Mouse (Mus musculus) heart, postnatal 10 days (tissue): ENCODE measurements around the gene Trh. TPM values are rescaled to one million over a fixed set of nuclear protein-coding genes. Genes with fewer than 3 reads are reported as not detected.

Experiments used
- DNase-seq, 2 experiments: peaks; one replicate each; pipeline ENCODE4 v3.0.0; 2021
- intact Hi-C: fragments of 180-260 bp; cut with DNase I; formaldehyde crosslinking; loops from one replicate; pipeline ENCODE4 v1.15.1; 2025
- total RNA-seq, 2 experiments: library from RNA; stranded (reverse); gene quantifications; 2 replicates each; pipeline ENCODE4 v1.2.3; 2021

Gene Trh
- total RNA-seq, 2 experiments from 2014 or later: not detected

DNA sequence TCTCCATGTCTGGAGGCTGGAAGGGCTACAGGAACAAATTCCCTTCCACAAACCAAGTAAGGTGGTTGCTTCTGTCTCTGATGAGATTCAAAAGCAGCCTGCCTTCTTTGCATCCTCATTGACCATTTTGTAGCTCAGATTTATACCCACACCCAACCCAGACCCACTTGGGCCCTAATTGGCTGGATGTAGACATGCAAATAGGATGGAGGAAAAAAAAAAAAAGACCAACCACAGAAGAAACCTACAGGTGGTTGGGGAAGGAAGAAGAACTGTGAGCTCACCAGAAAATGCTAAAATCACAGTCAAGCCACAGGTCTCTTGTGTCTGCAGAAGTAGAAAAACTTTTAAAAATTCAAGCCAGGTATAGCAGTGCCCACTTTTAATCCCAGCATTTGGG lies 15.3 kb downstream of the Trh start:
- no peak for DNase-seq
- intact Hi-C loops: no loop called here

DNA sequence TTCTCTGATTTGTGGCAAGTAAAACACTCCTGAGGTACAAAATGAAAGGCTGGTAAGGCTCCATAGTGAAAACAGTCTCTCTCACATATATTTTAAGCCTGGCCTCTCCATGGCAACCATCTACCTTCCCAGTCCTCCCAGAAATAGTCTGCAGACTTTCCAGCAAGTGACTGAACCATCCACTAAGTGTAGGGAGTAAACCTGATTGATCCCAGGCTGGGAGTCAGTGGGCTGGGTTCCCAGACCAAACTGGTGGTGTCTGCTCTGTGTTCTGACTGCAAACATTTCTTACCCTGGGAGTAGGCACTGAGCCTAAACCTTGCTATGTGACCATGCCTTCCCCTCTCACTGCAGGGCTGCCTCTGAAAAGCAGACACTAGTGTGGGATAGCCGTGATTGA lies 19.5 kb downstream of the Trh start:
- no peak for DNase-seq
- intact Hi-C loops: no loop called here

DNA sequence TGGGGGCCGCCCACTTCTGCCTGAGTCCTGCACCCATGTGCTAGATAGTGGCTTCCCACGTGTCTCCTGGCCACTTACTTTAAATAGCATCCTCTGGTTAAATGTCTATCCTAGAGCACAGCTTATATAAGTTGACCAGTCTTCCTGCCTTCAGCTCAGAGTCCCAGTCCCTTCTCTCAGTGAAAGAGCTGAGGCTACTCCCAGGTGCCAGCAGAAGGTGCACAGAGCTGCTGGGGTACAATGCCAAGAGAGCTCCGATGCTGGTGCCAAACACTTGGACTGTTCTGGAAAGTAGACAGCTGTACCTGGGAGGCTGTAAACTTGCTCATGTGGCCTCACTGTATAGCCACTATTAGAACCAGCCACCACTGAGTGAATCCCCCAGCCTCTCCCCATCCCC lies 22.4 kb downstream of the Trh start:
- no peak for DNase-seq
- intact Hi-C loops: no loop called here

DNA sequence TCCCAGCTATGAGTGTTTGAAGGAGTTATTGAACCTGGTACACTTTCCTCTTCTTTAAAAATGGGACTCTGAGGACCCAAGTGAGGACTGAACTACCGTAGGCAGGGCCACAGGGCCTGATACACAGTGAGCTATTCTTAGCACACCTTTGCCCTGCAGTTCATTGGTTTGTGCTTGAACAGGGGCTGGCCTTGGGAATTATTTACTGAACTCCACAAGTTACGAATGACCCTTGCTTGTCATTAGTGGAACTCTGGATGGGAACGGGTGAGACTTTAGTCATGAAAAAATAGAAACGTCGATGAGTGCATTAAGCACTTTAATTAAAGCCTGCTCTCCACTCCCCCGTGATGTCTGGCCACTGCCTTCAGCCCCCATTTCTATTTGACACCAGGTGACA lies 22.8 kb downstream of the Trh start:
- intact Hi-C loops: no loop called here

DNA sequence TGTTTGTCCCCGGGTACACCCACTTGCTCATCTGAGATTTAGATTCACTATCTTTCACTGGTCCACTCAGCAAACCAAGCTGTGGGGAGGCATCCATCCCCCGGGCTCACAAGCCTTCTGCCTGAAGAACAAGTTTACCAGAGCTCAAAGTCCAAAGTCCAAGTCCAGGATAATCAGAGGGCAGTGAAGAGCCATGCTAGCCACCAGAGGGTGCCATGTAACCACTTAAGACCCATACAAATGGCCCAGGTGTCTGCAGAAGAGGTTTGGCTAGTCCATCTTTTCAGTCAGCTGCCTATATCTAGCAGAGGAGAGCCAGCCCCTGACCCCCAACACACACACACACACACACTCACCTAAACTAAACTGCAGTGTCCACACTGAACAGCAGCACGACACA lies 25.0 kb downstream of the Trh start:
- DNase-seq: peak; percentile 39 to 58
- intact Hi-C loops: loop anchor here (1.0 kb wide), 1 partner anchor 50 kb away; no protein-coding TSS in a partner anchor

More for the DNA sequence above, 22.8 kb downstream of the Trh start:
- no peak for DNase-seq

DNA sequence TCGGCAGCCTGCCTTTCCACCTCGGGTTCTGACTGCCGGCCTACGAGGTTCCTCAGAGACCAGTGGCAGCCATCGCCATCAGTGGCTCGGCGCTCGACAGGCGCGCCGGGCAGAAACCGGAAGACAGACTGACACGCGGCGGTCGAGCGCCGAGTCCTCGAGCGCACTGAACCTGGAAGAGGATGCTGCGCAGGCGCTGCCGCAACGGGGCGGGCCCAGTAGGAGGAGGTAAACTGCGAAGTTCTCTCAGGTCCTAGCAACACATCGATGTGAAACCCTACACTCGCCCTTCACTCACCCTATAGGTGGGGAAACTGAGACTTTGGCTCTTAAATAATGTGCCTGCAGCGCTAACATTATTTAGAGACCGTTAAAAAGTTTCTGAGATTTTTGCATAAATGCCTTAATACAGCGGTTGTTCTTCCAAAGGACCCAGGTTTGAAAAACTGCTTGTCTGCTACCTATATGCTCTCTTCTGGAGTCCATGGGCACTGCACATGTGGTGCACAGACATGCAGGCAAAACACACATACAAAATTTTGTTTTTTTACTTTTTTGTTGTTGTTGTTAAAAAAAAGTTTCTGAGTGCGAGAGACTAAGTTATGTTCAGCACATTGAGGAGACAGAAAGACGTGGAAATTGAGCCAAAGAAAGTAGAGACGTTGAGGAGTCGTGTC lies 29.5 kb downstream of the Trh start, which contains the start of gene Rbsn:
Gene Rbsn, minus strand, starts transcription at position 153 of the 677 bp plus-strand sequence.
- peak; percentile 94 to 96 for DNase-seq
- intact Hi-C loops: no loop called here

DNA sequence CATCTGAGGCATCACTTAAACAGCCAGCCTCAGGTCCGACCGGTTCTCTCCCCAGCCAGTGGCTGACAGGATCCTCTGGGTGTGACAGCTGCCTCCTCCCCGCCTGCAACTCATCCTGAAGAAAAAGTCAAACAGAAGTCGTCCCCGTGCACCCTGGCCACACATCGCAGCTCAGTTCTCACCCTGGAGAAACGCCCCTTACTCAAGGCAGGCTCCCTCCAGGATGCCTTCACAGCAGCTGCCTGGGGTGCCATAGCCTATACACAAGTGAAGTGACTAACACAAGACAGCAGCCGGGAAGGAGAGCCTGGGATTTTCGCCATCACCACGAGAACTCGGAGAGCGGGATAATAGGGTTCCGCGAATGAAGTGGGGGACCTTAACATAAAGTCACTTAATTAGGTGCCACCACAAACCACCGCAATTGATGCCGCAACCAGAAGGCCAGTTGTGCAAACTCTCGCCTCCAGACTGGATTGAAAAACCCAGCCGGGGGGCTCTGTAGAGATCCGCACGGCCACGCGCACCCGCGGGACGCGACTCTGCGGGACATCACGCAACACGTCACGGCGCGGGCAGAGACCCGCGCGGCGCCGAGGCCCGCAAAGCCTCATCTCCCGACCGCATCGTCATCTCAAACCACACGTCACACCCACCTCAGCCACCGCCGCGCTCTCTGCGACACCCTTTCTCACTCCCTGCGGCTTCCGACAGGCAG lies 30.2 kb downstream of the Trh start:
- intact Hi-C loops: no loop called here
- DNase-seq: peak in 1 of 2 experiments; percentile 13

DNA sequence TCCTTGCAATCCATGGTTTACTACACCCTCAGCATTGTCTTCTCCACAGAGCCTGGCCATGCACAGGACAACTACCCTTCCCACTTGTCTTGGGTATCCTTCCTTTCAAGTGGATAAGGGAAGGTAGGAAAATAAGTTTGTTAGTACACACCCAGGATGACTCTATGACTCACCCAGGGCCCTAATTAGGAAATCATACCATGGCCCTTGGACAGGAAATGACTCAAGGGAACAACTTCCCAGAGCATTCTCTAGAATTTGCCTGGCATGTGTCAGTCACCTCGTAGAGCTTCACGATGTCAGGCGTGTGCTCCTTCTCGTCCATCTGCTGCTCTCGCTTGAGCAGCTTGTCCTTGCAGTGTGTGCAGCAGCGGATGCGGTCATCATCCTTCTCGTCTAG lies 45.0 kb downstream of the Trh start:
- DNase-seq: no peak
- intact Hi-C loops: no loop called here

Other genes with a start within 250 kb of the Trh start
- 10 to 100 TPM; 40.7 to 40.8 TPM for gene Nr2c2, start 153.3 kb downstream of the Trh start, total RNA-seq
- 10 to 100 TPM; 55.9 to 60.1 TPM for gene Mrps25, start 60.6 kb downstream of the Trh start, total RNA-seq
- gene Rbsn, start 29.7 kb downstream of the Trh start, total RNA-seq: 10 to 100 TPM; 15.2 to 17.4 TPM